ENCODE assay signal across 26 mouse cellular contexts in genomic region chr6:121491339-121491738, GRCm38 (mm10). TPM values are rescaled to one million over a fixed set of nuclear protein-coding genes. Genes with fewer than 3 reads are reported as not detected.
"Had no signal": no experiment of that assay in that cellular context is flagged by ENCODE, and none has a peak within 500 bp of the region (broad histone marks: within the 10 kb centered on the region; RNA-seq: fewer than 3 reads in every experiment).

No protein-coding gene starts in this region.

- H3K27me3 ChIP-seq: hindbrain, embryonic 12.5 days; intestine, embryonic 15.5 days had no signal

- H3K9me3 ChIP-seq: heart, embryonic 12.5 days; hindbrain, embryonic 10.5 days; hindbrain, embryonic 12.5 days; intestine, embryonic 15.5 days; limb, embryonic 10.5 days; limb, embryonic 12.5 days had no signal

- H3K9ac ChIP-seq: forebrain, postnatal 0 days; heart, embryonic 12.5 days; hindbrain, embryonic 12.5 days; hindbrain, embryonic 14.5 days; intestine, embryonic 15.5 days; limb, embryonic 12.5 days had no signal

- H3K36me3 ChIP-seq: heart, embryonic 12.5 days; hindbrain, embryonic 10.5 days; hindbrain, embryonic 12.5 days; intestine, embryonic 15.5 days; limb, embryonic 10.5 days; limb, embryonic 12.5 days had no signal

- DNase-seq: forebrain, postnatal 0 days; gastrocnemius, postnatal 14 days; heart, adult 2 months; heart, postnatal 10 days; heart, postnatal 4 days; kidney, adult 18-20 months; kidney, adult 8-10 months; kidney, postnatal 10 days; kidney, postnatal 25 days; kidney, postnatal 4 days; liver had no signal

- ATAC-seq: forebrain, postnatal 0 days; hindbrain, embryonic 16.5 days; inflammation-experienced regulatory T-cells, adult 6 months; intestine, embryonic 15.5 days; intestine, postnatal 0 days had no signal

- H3K4me3 ChIP-seq: heart, adult 2 months; heart, embryonic 12.5 days; hindbrain, embryonic 10.5 days; hindbrain, embryonic 12.5 days; intestine, embryonic 15.5 days; layer of hippocampus, adult 2 months; left cerebral cortex, adult 2 months; limb, embryonic 10.5 days; limb, embryonic 12.5 days had no signal

- H3K4me1 ChIP-seq: heart, embryonic 12.5 days; intestine, embryonic 15.5 days; limb, embryonic 10.5 days; limb, embryonic 12.5 days had no signal

- H3K27ac ChIP-seq: heart, adult 2 months; hindbrain, embryonic 10.5 days; hindbrain, embryonic 12.5 days; hindbrain, embryonic 14.5 days; intestine, embryonic 15.5 days; layer of hippocampus, adult 2 months; left cerebral cortex, adult 2 months; limb, embryonic 10.5 days; limb, embryonic 12.5 days had no signal

- H3K4me2 ChIP-seq: heart, embryonic 12.5 days; hindbrain, embryonic 12.5 days; hindbrain, embryonic 14.5 days; intestine, embryonic 15.5 days; limb, embryonic 12.5 days had no signal

RNA-seq across cellular contexts. Expression of gene Iqsec3, which starts 17.9 kb away (rescaled TPM):
- total RNA-seq: granulocyte monocyte progenitor cell, adult 5-6 weeks had no signal
- polyA plus RNA-seq: heart, embryonic 12.5 days; heart, embryonic 14.5 days; heart, embryonic 16.5 days; inflammation-experienced regulatory T-cells, adult 6 months had no signal
